Mouse (Mus musculus): ENCODE measurements around the gene Pycr2. TPM values are rescaled to one million over a fixed set of nuclear protein-coding genes. Genes with fewer than 3 reads are reported as not detected.
"Not testable (repeated sequence)": the region's sequence is repeated elsewhere in the genome, so short reads cannot be mapped to it uniquely, and the experiment has no call there.

Gene Pycr2
- polyA plus RNA-seq, 1 experiment from 2014 or later = 98.4 TPM

DNA sequence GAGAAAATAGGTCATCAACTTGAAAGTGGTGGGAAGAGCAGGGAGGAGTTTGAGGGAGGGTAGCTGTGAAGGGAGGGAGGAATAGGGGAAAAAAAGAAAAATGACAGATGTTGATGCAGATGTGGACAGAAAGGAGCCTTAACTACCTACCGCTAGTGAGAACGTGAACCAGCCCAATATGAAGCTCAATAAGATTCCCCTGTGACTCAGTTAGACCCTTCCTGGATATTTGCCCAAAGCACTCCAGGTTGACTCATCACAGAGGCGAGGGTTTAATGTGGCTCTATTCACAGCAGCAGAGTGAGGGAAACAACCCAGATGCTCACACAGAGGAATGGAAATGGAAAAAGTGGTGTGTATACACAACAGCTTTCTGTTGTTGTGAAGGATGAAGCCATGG, 27.0 kb downstream of the Pycr2 start:
- Histone ChIP-seq H3K27ac (replicated peaks) (no peak overlapping the region), H3K9me3 (no peaks in the 10 kb centered on the region), H3K4me3 (no peak overlapping the region), H3K36me3 (no peaks in the 10 kb centered on the region), H3K4me2 (replicated peaks) (no peak overlapping the region), H3K27me3 (peaks cover 33% of the 10 kb centered on the region), H3K4me1 (peaks cover 4% of the 10 kb centered on the region; the same call in 1 of the 2 replicates), H3K9ac (replicated peaks) (no peak overlapping the region)
- 87% methylated on average over 3 of the region's 3 CpGs for WGBS
- no peak for ATAC-seq (ENCODE audit: low FRiP score, low read depth)

GRCm38 (mm10) chr1:180933659-180934058, 29.6 kb downstream of the Pycr2 start:
- no peaks in the 10 kb centered on the region for H3K9me3 ChIP-seq
- H3K36me3 ChIP-seq = no peaks in the 10 kb centered on the region
- peaks cover 55% of the 10 kb centered on the region for H3K27me3 ChIP-seq
- H3K27ac ChIP-seq (replicated peaks) = no peak overlapping the region
- ATAC-seq (ENCODE audit: low FRiP score, low read depth) = no peak
- no peak overlapping the region for H3K4me3 ChIP-seq
- H3K4me1 ChIP-seq = peaks cover 4% of the 10 kb centered on the region; the same call in 1 of the 2 replicates
- H3K4me2 ChIP-seq (replicated peaks) = no peak overlapping the region
- 15% methylated on average over 6 of the region's 6 CpGs for WGBS
- no peak overlapping the region for H3K9ac ChIP-seq (replicated peaks)

GRCm38 (mm10) chr1:180934467-180935419, 30.6 kb downstream of the Pycr2 start, which contains the start of gene Lefty1:
Gene Lefty1, plus strand, starts transcription at chr1:180935022.
- peaks cover 55% of the 10 kb centered on the region for H3K27me3 ChIP-seq
- no peak within 1 kb of the TSS for H3K4me2 ChIP-seq (replicated peaks)
- WGBS = 14% methylated on average over 21 of the region's 21 CpGs
- no peak within 1 kb of the TSS for H3K9ac ChIP-seq (replicated peaks)
- ATAC-seq (ENCODE audit: low FRiP score, low read depth) = no peak
- no peaks in the 10 kb centered on the region for H3K36me3 ChIP-seq
- no peak within 1 kb of the TSS for H3K27ac ChIP-seq (replicated peaks)
- H3K9me3 ChIP-seq = no peaks in the 10 kb centered on the region
- H3K4me1 ChIP-seq = peaks cover 4% of the 10 kb centered on the region; the same call in 1 of the 2 replicates
- no peak within 1 kb of the TSS for H3K4me3 ChIP-seq

GRCm38 (mm10) chr1:180936610-180937398, 32.7 kb downstream of the Pycr2 start:
- not testable (repeated sequence) for H3K36me3 ChIP-seq; H3K9ac ChIP-seq (replicated peaks); H3K9me3 ChIP-seq; H3K27ac ChIP-seq (replicated peaks)
- peak overlapping the region; percentile 23 for H3K4me3 ChIP-seq
- H3K27me3 ChIP-seq = peaks cover 75% of the 10 kb centered on the region
- peak overlapping the region; percentile 48 for H3K4me2 ChIP-seq (replicated peaks)
- 2% methylated on average over 40 of the region's 41 CpGs for WGBS
- ATAC-seq (ENCODE audit: low FRiP score, low read depth) = peak; percentile 62; the same call in 1 of the 2 replicates
- peaks cover 12% of the 10 kb centered on the region; the same call in 1 of the 2 replicates for H3K4me1 ChIP-seq

DNA sequence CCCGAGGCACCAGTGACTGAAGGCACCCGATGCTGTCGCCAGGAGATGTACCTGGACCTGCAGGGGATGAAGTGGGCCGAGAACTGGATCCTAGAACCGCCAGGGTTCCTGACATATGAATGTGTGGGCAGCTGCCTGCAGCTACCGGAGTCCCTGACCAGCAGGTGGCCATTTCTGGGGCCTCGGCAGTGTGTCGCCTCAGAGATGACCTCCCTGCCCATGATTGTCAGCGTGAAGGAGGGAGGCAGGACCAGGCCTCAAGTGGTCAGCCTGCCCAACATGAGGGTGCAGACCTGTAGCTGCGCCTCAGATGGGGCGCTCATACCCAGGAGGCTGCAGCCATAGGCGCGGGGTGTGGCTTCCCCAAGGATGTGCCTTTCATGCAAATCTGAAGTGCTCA, 33.5 kb downstream of the Pycr2 start:
- peaks cover 83% of the 10 kb centered on the region for H3K27me3 ChIP-seq
- not testable (repeated sequence) for ATAC-seq (ENCODE audit: low FRiP score, low read depth); H3K4me3 ChIP-seq; H3K9me3 ChIP-seq; H3K27ac ChIP-seq (replicated peaks); H3K9ac ChIP-seq (replicated peaks); H3K4me2 ChIP-seq (replicated peaks); H3K36me3 ChIP-seq
- WGBS = 12% methylated on average over 13 of the region's 13 CpGs
- peaks cover 20% of the 10 kb centered on the region for H3K4me1 ChIP-seq

GRCm38 (mm10) chr1:180938781-180939180, 34.7 kb downstream of the Pycr2 start:
- not testable (repeated sequence) for H3K4me3 ChIP-seq

GRCm38 (mm10) chr1:180940776-180941460, 36.8 kb downstream of the Pycr2 start:
- Histone ChIP-seq H3K4me2 (replicated peaks) (no peak overlapping the region), H3K9ac (replicated peaks) (no peak overlapping the region), H3K4me1 (peaks cover 32% of the 10 kb centered on the region), H3K36me3 (no peaks in the 10 kb centered on the region), H3K4me3 (no peak overlapping the region), H3K27ac (replicated peaks) (no peak overlapping the region), H3K9me3 (no peaks in the 10 kb centered on the region), H3K27me3 (peaks cover 80% of the 10 kb centered on the region)
- WGBS = 87% methylated on average over 7 of the region's 7 CpGs
- ATAC-seq (ENCODE audit: low FRiP score, low read depth) = no peak

More at GRCm38 (mm10) chr1:180938781-180939180, 34.7 kb downstream of the Pycr2 start:
- ATAC-seq (ENCODE audit: low FRiP score, low read depth); H3K4me2 ChIP-seq (replicated peaks); H3K9ac ChIP-seq (replicated peaks); H3K9me3 ChIP-seq; H3K27ac ChIP-seq (replicated peaks); H3K36me3 ChIP-seq: not testable (repeated sequence)
- H3K27me3 ChIP-seq = peaks cover 85% of the 10 kb centered on the region
- 76% methylated on average over 2 of the region's 2 CpGs for WGBS
- H3K4me1 ChIP-seq = peaks cover 23% of the 10 kb centered on the region

GRCm38 (mm10) chr1:180941726-180942125, 37.6 kb downstream of the Pycr2 start:
- Histone ChIP-seq H3K4me2 (replicated peaks) (peak overlapping the region; percentile 86), H3K36me3 (no peaks in the 10 kb centered on the region), H3K9ac (replicated peaks) (peak overlapping the region; percentile 58), H3K4me1 (peaks cover 33% of the 10 kb centered on the region), H3K4me3 (peak overlapping the region; percentile 73), H3K27me3 (peaks cover 72% of the 10 kb centered on the region), H3K9me3 (no peaks in the 10 kb centered on the region), H3K27ac (replicated peaks) (no peak overlapping the region)
- 0 out of 2 replicates have a peak, but pooled peaks have one; percentile 7 for ATAC-seq (ENCODE audit: low FRiP score, low read depth)
- 2% methylated on average over 18 of the region's 18 CpGs for WGBS

GRCm38 (mm10) chr1:180942166-180943031, 38.3 kb downstream of the Pycr2 start, which contains the start of gene Tmem63a:
Gene Tmem63a, plus strand, starts transcription at chr1:180942344.
- H3K36me3 ChIP-seq = no peaks in the 10 kb centered on the region
- peak within 1 kb of the TSS; percentile 58 for H3K9ac ChIP-seq (replicated peaks)
- H3K4me2 ChIP-seq (replicated peaks) = peak within 1 kb of the TSS; percentile 86
- H3K27ac ChIP-seq (replicated peaks) = no peak within 1 kb of the TSS
- peak within 1 kb of the TSS; percentile 73 for H3K4me3 ChIP-seq
- peaks cover 66% of the 10 kb centered on the region for H3K27me3 ChIP-seq
- WGBS = 1% methylated on average over 70 of the region's 73 CpGs
- peak; percentile 50 for ATAC-seq (ENCODE audit: low FRiP score, low read depth)
- no peaks in the 10 kb centered on the region for H3K9me3 ChIP-seq
- H3K4me1 ChIP-seq = peaks cover 33% of the 10 kb centered on the region

GRCm38 (mm10) chr1:180943032-180943644, 39.0 kb downstream of the Pycr2 start:
- Histone ChIP-seq H3K27me3 (peaks cover 59% of the 10 kb centered on the region), H3K9ac (replicated peaks) (peak overlapping the region; percentile 58; the same call in 1 of the 2 replicates), H3K36me3 (no peaks in the 10 kb centered on the region), H3K27ac (replicated peaks) (no peak overlapping the region), H3K9me3 (no peaks in the 10 kb centered on the region), H3K4me1 (peaks cover 33% of the 10 kb centered on the region), H3K4me3 (peak overlapping the region; percentile 73), H3K4me2 (replicated peaks) (peak overlapping the region; percentile 86)
- ATAC-seq (ENCODE audit: low FRiP score, low read depth) = no peak
- 51% methylated on average over 11 of the region's 11 CpGs for WGBS
